Mouse (Mus musculus) liver, adult 2 months (tissue): ENCODE measurements around the gene Psmd6.

Source experiments
- CTCF ChIP-seq: fragments of 200-500 bp; IDR thresholded peaks from 2 replicates; pipeline ENCODE4 v1.5.1; 2011; ENCODE audit warnings: low read depth, low read length, control low read depth
- POLR2A ChIP-seq: fragments of 200-500 bp; IDR thresholded peaks from 2 replicates; pipeline ENCODE4 v1.6.1; 2011; ENCODE audit warnings: low read length, control low read depth; ENCODE audit not compliant: insufficient read depth; ENCODE audit errors: extremely low read depth

GRCm38 (mm10) chr14:14101296-14101695, 19.5 kb downstream of the Psmd6 start:
- TF ChIP-seq CTCF (no peak), POLR2A (no peak)
